Mouse (Mus musculus): ENCODE results near the gene Wrnip1.

The Wrnip1 gene

DNA sequence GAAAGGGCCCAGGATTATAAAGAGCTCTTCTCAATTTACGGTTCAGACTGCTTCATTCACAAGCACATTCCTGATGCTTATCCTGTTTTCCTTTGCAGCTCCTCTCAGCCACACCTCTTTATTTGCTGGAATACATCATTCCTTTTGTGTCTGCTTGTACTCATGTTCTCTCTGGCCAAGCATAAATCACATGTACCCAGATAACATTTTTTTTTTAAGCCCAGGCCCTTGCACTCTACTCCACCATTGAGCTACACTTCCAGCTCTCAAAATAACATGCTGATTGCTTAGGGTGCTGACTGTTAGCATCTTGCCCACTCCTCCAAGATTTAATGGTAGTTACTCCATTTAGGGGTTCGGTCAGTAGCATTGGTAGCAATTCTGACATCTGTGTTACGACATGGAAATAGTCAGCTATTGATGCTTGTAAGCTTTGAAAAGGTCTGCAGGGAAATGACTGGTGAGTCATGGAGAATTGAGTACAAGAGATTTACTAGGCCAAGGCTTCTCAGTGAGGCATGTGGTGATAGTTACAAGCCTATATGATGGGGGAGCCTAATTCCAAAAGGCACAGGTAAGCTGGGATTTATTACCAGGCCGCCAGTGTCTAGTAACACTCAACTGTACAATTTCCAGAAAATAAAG is 2.0 kb downstream of the Wrnip1 start:
- in situ Hi-C loops (cut with MboI; ENCODE audit: unreplicated experiment in 2 of 2): no loop called here

DNA sequence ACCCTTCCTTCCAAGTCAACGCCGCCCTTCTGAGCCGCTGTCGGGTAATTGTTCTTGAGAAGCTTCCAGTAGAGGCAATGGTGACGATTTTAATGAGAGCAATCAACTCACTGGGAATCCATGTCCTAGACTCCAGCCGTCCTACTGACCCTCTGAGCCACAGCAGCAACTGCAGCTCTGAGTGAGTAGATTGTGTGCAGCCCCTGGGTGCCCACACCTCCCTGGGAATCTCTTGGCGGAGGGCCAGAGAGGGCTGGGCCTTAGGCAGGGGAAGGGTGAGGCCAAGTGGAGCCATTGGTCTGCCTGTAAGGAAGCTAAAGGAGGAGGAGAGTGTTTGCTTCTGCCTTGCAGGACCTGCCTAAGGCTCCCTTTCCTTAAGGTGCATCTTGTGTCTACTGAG is 5.0 kb downstream of the Wrnip1 start:
- in situ Hi-C loops (cut with MboI; ENCODE audit: unreplicated experiment in 2 of 2): no loop called here

DNA sequence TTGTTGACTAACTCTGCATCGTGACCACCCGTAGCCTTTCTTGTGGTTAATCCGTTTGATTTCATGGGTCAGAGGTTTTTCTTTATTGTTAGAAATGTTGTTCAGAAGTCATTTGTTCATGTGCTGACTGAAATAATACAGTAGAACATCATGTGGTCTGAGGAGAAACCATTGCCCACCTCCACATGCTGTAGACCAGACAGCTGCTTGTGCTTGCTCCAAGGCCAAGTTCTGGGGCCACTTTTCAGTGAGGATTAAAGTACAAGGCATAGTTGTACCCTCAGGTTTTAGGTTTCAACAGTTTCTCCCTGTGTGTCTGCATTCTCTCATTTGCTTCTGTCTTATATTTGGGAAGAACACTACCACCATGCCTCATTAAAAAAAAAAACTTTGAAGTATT is 5.8 kb downstream of the Wrnip1 start:
- in situ Hi-C loops (cut with MboI; ENCODE audit: unreplicated experiment in 2 of 2): no loop called here

DNA sequence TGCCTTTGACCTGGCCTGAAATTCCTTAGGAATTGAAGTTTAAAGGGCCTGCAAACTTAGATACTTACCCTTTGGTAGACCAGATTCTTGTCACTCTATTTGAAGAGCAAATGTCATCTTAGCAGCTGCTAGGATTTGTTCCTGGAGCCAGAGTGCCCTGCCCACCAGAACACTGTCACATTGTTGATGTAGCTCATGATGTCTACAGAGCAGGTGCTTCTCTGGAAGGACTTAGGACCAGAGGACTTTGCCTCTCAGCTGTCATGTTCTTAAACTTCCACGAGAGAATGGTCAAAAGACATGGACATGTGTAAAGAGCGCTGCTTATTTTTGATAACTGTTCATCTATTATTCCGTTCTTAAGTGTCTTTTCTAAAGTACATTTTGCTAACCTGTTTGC is 17.4 kb downstream of the Wrnip1 start:
- in situ Hi-C loops (cut with MboI; ENCODE audit: unreplicated experiment in 2 of 2): loop anchor here in 1 of 2 experiments (5.0 kb wide), 1 partner anchor 38 kb away; no protein-coding TSS in a partner anchor

DNA sequence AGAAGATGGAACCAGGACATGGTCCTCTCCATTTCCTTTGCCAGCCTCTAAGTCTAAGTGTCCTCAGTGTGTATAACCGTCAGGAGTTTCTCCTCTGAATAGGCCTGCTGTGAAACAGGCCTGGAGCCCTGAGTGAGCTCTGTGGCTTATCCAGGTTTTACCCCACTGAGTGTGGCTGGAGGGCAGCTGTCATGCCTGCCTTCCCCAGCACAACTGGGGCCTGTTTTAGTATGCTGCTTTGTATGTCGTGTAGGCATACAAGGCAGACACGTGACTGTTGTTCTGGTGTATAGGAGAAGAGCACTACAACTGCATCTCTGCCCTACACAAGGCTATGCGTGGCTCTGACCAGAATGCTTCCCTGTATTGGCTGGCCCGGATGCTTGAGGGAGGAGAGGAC is 18.1 kb downstream of the Wrnip1 start:
- in situ Hi-C loops (cut with MboI; ENCODE audit: unreplicated experiment in 2 of 2): loop anchor here in 1 of 2 experiments (5.0 kb wide), 1 partner anchor 37 kb away; no protein-coding TSS in a partner anchor

DNA sequence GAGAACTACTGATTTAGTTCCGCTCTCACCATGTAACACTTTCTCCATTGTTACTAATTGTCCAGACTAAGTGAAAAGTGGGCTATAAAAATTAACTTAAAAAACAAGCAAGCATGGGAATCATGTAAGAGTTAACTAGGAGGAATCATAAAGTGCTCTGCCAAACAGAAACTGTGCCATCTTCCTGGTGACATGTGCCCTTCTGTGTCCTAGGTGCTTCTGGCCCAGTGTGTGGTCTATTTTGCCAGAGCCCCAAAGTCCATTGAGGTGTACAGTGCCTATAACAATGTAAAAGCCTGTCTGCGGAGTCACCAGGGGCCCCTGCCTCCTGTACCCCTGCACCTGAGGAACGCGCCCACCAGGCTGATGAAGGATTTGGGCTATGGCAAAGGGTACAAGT is 19.8 kb downstream of the Wrnip1 start:
- in situ Hi-C loops (cut with MboI; ENCODE audit: unreplicated experiment in 2 of 2): no loop called here

DNA sequence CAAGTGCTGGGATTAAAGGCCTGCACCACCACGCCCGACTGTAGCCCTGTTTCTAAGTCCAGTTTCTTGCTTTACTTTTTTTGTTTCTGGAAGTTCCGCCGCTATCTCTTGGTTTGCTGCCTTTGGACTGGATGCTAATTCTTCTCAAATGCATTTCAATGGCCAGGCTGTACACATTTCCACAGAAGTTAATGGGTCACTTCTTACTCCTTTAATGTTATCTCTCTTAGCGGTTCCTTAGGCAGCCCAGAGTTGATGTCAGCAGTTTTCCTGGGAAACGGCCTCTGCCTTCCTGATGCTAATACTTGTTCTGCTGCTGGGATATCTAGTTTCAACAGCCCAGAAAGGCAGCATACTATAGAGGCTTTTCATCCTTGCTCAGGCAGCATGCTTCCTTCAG is 21.3 kb downstream of the Wrnip1 start:
- in situ Hi-C loops (cut with MboI; ENCODE audit: unreplicated experiment in 2 of 2): no loop called here

DNA sequence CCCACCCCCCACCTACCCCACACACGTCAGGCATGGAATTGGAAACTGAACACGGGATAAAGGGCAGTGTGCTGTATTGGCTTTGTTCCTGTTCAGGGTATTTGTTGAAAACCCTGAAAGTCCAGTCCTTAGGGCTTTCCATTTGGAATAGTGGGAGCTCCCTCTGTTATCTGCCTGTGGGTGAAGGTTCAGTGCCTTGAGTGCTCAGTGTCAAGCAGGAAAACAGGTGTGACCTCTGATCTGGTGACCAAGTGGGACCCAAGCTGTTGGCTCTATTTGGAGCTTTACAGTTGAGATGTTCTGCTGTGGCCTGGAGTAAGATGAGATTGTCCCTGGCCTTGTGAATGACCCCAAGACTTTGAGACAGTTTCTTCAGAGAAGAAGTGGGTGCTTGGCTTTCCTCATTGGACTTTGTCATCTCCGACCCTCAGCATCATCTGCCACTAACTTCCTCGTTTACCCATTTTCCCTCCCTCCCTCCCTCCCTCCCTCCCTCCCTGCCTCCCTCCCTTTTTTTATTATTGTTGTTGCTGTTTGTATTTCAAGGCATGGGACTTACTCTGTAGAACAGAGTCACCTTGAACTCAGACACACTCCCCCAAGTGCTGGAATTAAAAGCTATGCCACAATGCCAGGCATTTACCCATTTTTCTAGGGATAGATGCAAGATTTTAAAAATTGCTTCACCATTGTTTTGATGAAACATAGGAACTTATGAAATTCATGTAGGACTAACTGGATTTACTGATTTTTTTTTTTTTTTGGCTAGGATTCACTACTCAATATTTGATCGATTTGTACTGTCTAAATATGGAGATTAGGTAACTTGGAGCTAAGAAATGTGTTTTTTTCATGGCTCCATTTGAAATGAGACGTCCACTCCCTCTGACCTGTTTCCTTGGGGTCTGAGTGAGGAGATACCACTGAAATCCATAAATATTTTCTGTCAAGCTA is 22.8 kb downstream of the Wrnip1 start:
- in situ Hi-C loops (cut with MboI; ENCODE audit: unreplicated experiment in 2 of 2): no loop called here

DNA sequence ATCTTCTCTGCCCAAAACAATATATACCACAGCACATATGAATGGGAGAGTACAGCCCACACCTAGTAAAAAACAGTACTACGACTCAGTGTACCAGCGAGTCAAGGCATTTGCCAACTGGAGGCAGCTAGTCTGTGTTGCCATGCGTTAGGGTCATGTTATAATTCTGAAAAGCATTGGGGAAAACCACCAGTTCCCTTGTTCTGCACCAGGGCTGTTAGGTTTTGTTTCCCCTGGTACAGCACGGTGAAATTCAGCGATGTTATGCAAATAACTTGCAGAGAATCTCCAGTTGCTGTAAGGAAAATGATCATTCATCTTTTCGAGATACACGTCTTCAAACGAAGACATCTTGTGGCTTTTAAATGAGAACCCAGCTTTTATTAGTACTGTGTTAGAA is 23.7 kb downstream of the Wrnip1 start:
- in situ Hi-C loops (cut with MboI; ENCODE audit: unreplicated experiment in 2 of 2): no loop called here

DNA sequence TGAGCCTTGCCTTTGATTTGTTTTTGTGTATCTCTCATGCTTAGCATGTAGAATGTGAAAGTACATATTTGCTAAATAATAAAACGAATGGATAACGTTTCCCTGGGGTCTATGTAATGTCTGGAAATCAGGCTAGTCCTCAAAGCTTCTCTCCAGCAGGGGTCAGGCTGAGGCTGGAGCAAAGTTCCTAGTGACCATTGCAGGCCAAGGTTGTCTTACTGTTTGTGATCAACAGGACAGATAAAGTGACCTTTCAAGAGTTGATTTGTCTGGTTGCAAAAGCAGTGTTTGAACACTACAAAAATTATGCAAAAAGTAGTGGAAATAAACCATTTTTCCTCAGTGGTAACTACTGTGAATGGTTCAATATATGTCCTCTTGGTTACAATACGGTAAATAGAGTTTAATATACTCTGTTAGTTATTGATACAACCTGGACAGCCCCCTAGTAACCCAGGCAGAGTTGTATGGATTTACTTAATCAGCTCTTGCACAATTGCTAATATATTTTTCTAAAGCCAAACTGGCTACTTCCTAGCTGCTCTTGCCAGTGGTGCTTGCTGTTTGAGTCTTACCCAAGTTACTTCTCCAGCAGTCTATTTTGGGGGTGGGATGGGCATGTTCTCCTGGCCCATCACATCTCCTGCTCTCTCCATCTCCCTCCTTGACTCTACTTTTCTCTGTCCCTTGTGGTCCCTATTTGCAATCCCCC is 25.4 kb downstream of the Wrnip1 start:
- in situ Hi-C loops (cut with MboI; ENCODE audit: unreplicated experiment in 2 of 2): no loop called here

DNA sequence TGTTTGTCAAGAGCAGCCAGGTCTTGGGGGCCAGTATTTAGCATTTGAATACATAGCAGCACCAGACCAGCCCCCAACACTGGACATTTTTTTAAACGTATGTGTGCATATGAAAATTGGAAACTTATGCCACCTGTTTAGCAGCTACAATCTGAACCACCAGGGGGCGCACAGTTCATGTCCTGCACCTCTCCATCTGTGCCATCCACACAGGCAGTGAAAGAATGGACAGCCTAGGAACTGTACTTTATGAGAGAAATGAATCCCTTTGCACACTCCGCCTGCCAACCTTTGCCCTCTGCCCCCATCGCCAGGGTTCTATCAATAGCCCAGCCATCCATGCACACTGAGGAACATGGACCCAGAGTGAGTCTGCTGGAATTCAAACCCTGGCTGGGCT is 26.1 kb downstream of the Wrnip1 start:
- in situ Hi-C loops (cut with MboI; ENCODE audit: unreplicated experiment in 2 of 2): no loop called here

DNA sequence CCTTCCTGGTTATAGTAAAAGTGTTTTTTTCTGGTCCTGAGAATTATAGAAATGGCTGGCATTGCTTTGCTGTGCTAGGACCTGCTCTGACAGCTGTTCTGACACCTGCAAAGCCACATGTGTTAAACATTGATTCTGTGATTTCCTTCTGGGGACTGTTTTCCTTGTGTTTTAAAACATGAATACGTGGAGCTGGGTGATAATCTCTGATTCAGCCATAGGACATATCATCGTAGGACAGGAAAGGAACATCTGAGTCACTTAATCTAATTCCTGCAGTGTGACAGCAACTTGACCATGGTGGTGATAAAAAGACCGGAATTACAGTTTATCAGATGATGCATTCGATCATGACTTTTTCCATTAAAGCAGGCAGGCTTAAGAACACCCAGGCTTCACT is 27.0 kb downstream of the Wrnip1 start:
- in situ Hi-C loops (cut with MboI; ENCODE audit: unreplicated experiment in 2 of 2): no loop called here

DNA sequence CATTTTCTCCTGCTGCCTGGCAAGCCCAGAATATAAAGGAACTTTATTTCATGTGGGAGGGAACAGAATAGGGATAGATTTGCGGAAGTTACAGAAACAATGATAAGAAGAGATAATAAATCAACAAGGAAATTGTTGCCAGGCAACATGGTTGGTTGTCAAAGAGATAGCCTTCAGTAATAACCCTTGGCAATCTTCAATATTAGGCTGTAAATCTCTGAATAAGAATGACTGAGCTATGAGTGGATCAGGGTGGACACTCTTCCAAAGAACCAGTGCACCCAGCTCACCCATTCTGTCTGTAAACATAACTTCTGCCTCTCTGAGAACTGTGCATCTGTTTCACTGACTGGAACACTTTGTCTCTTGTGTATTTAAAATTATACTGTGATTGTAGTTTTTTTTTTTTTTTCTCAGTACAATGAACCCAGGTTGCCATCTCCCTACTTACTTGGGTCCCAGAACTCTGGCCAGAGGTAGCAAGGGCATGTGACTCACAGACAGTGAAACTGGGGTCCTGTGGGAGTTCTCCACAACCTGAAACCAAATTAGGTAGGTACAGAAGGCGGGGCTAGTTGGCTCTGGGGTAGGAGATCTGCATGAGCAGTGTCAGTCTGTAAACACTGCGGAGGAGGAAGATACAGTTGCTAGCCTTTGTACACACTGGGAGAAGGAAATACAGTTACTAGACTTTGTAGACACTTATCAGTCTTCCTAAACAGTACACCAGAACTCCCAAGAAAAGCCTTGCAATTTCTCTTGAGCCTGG is 29.9 kb downstream of the Wrnip1 start:
- in situ Hi-C loops (cut with MboI; ENCODE audit: unreplicated experiment in 2 of 2): no loop called here

DNA sequence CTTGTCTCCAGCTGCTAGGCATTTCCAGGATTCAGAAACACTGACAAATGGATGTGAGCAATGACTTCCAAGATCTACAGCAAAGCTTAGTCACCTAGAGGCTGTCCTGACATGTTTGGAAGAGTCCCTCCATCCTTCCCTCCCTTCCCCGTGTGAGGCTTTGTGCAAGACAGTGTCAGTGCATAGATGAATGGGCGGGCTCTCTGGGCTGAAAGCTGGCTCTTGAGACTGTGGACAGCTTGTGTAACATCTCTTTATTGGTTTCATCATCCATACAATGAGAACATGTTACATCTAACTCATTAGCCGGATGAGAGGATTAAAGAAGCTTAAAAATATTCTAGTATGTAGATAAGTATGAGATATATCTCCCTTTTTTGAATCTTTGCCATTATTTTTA is 30.9 kb downstream of the Wrnip1 start:
- in situ Hi-C loops (cut with MboI; ENCODE audit: unreplicated experiment in 2 of 2): no loop called here

DNA sequence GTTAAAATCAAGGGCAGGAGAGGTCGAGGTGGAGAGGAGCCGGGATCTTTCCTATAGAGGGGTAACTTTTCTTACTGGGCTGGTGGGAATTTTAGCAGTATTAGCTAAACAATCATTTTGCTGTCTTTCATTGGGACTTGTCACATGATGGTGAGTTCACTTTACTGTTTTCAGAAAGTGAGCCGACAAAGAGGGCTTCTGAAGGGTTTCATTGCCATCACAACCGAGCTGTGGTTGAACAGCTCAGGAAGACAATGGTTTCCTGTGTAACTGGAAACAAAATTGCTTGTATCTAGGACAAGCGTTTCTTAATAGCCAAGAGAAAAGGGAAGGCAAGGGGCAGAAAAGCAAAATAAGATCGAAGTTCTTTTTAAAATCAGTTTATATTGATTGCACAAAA is 31.4 kb downstream of the Wrnip1 start:
- in situ Hi-C loops (cut with MboI; ENCODE audit: unreplicated experiment in 2 of 2): no loop called here

DNA sequence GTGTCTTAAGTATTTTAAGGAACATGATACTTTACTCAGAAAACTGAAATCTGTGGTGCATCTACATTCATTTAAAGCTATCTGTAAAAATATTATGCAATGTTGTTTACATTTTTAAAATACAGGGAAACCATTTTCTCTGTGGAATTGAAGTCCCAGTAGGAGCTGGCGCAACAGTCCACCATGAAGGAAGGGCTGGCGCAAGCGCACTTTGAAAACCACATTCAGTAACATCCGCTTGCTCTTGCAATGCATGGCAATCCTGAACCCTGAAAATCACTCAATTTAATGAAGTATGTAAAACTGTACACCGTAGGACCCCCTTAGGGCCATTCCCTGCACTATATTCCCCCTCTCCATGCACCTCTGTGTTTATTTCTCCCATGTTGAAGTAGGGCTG is 32.7 kb downstream of the Wrnip1 start:
- in situ Hi-C loops (cut with MboI; ENCODE audit: unreplicated experiment in 2 of 2): no loop called here

DNA sequence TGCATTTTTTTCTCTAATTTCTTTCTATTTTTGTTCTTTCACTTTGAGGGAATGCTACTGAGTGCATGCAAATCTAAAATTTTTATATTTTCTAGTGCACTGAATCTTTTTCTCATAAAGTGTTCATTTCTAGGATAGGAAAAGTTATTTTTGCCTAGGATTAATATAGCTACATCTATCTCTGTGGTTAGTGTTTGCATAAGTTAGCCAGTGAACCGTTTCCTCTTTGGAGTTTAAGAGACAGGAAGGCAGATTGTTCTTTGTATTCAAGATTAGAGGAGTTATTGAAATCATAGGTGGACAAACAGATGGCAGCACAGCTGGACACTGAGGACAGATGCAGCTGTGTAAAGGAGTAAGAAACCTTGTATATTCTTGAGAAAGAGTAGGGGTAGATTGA is 37.5 kb downstream of the Wrnip1 start:
- in situ Hi-C loops (cut with MboI; ENCODE audit: unreplicated experiment in 2 of 2): no loop called here

DNA sequence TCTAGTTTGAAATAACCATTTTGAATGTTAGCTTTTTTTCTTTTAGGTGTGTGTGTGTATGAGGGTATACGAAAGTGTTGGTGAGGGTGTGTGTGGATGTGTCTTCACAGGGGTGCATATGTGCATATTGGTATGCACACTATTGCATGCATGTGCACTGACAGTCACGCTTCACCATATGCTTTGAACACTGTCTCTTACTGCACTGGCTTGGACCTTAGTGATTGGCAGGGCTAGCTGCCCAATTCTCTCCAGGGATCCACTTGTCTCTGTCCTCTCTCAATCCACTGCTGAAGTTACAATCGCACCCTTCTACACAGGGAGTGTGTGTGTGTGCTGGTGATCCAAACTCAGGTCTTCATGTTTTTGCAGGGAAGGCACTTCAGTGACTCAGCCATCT is 39.5 kb downstream of the Wrnip1 start:
- in situ Hi-C loops (cut with MboI; ENCODE audit: unreplicated experiment in 2 of 2): no loop called here

DNA sequence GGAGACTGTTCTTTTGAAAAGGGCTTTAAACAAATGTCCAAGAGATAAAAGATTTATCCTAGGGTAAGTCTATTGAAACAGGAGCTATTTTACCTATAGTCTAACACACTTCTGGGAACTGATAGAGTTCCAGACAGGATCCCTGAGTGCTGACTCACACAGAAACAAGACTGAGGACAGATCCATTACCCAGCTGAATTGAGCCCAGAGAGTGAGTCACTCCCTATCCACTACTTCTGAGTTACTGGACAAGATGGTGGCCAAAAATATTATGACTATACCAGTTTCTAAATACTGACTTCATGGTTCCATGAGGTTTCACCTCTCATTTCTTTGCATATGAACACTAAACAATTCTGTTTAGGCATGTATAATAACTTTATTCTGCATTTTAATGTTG is 44.4 kb downstream of the Wrnip1 start:
- in situ Hi-C loops (cut with MboI; ENCODE audit: unreplicated experiment in 2 of 2): no loop called here

DNA sequence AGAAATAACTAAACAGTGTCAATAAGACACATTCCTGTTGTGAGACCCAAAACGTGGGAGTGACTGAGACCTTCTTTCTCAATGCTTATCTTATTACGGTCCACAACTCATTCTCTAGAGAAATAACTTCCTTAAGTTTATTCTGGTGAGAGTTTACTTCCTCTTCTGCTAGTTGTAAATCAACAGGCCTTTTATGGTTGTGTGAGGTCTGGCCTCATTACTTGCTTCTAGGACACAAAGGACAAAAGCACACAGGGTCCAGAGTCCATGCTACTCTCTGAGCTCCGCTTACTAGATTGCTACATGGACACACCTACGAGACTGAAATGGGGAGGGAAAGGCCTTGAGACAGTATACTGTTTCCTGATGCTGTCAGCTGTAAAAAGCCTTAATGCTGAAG is 47.3 kb downstream of the Wrnip1 start:
- in situ Hi-C loops (cut with MboI; ENCODE audit: unreplicated experiment in 2 of 2): no loop called here
